Mouse (Mus musculus) neural tube, embryonic 11.5 days (tissue): ENCODE measurements around the gene Rbm43. TPM values are rescaled to one million over a fixed set of nuclear protein-coding genes. Genes with fewer than 3 reads are reported as not detected.

ENCODE experiments used
- ATAC-seq: fragments of 200-750 bp; cut with Nextera tagmentation; 2 replicates; pipeline ENCODE4 v1.8.0; 2017; ENCODE audit warnings: moderate number of reproducible peaks, mild to moderate bottlenecking, moderate TSS enrichment, moderate library complexity; ENCODE audit not compliant: insufficient read depth, low FRiP score, low TSS enrichment
- DNase-seq: peaks from one replicate; pipeline ENCODE4 v3.0.0-alpha.2; 2015; ENCODE audit warnings: low spot score
- H3K27ac ChIP-seq: fragments of 300-500 bp; sonication (generic); 2 replicates; pipeline ENCODE4 v1.5.1; 2014; ENCODE audit warnings: low read depth, mild to moderate bottlenecking, low read length
- H3K27me3 ChIP-seq: fragments of 300-500 bp; sonication (generic); 2 replicates; pipeline ENCODE4 v1.6.1; 2014; ENCODE audit warnings: mild to moderate bottlenecking, low read length, mixed read lengths; ENCODE audit not compliant: control insufficient read depth, insufficient read depth
- H3K36me3 ChIP-seq: fragments of 300-500 bp; sonication (generic); 2 replicates; pipeline ENCODE4 v1.6.1; 2014; ENCODE audit warnings: mild to moderate bottlenecking, low read length, moderate library complexity, mixed read lengths; ENCODE audit not compliant: control insufficient read depth, insufficient read depth
- H3K4me1 ChIP-seq: fragments of 300-500 bp; sonication (generic); 2 replicates; pipeline ENCODE4 v1.6.1; 2014; ENCODE audit warnings: low read length, mixed read lengths; ENCODE audit not compliant: control insufficient read depth, insufficient read depth
- H3K4me2 ChIP-seq: fragments of 300-500 bp; sonication (generic); 2 replicates; pipeline ENCODE4 v1.6.1; 2014; ENCODE audit warnings: low read depth, mild to moderate bottlenecking, moderate library complexity
- H3K4me3 ChIP-seq: fragments of 300-500 bp; sonication (generic); 2 replicates; pipeline ENCODE4 v1.5.1; 2014; ENCODE audit warnings: low read depth, low read length
- H3K9ac ChIP-seq: fragments of 300-500 bp; sonication (generic); 2 replicates; pipeline ENCODE4 v1.6.1; 2014; ENCODE audit warnings: mild to moderate bottlenecking, low read length
- H3K9me3 ChIP-seq: fragments of 300-500 bp; sonication (generic); 2 replicates; pipeline ENCODE4 v1.6.1; 2016; ENCODE audit warnings: low read length; ENCODE audit not compliant: control insufficient read depth
- WGBS: fragments of 180-500 bp; shearing (Covaris S2); extraction: QIAGEN DNeasy Blood & Tissue Kit; methylation state at CpG from one replicate; pipeline ENCODE4 v1.1.7; 2014; 5-methylcytosine and 5-hydroxymethylcytosine counted together
- polyA plus RNA-seq: library from polyadenylated mRNA; unstranded; fragments of >200 nt; fragmentation: Nextera tagmentation; extraction: Ambion mirVana; gene quantifications from 2 replicates; pipeline ENCODE4 v1.2.1, GENCODE M21; 2014

Gene Rbm43
- polyA plus RNA-seq, 1 experiment from 2014 or later, result 8.1 TPM

GRCm38 (mm10) chr2:51953648-51954204, 18.8 kb upstream of the Rbm43 start:
- Histone ChIP-seq H3K4me3 (no peak overlapping the region), H3K4me1 (no peaks in the 10 kb centered on the region), H3K4me2 (no peak overlapping the region), H3K27me3 (no peaks in the 10 kb centered on the region), H3K36me3 (no peaks in the 10 kb centered on the region), H3K9ac (no peak overlapping the region), H3K9me3 (no peaks in the 10 kb centered on the region), H3K27ac (no peak overlapping the region)
- DNase-seq, result no peak
- WGBS, result 90% methylated on average over 7 of the region's 7 CpGs
- no peak for ATAC-seq

GRCm38 (mm10) chr2:51950876-51951275, 15.9 kb upstream of the Rbm43 start:
- Histone ChIP-seq H3K4me1 (no peaks in the 10 kb centered on the region), H3K4me3 (no peak overlapping the region), H3K9me3 (no peaks in the 10 kb centered on the region), H3K27me3 (no peaks in the 10 kb centered on the region), H3K36me3 (no peaks in the 10 kb centered on the region), H3K4me2 (no peak overlapping the region), H3K27ac (no peak overlapping the region), H3K9ac (no peak overlapping the region)
- DNase-seq (no peak), ATAC-seq (no peak)
- WGBS, result 64% methylated on average over 1 of the region's 1 CpGs

GRCm38 (mm10) chr2:51948105-51948830, 13.3 kb upstream of the Rbm43 start:
- Histone ChIP-seq H3K4me1 (no peaks in the 10 kb centered on the region), H3K27ac (no peak overlapping the region), H3K4me3 (no peak overlapping the region), H3K9me3 (no peaks in the 10 kb centered on the region), H3K9ac (no peak overlapping the region), H3K4me2 (no peak overlapping the region), H3K36me3 (no peaks in the 10 kb centered on the region), H3K27me3 (no peaks in the 10 kb centered on the region)
- WGBS, result 82% methylated on average over 6 of the region's 6 CpGs
- DNase-seq (no peak), ATAC-seq (no peak)

GRCm38 (mm10) chr2:51945812-51946211, 10.8 kb upstream of the Rbm43 start:
- ATAC-seq, result no peak

GRCm38 (mm10) chr2:51941832-51942231, 6.9 kb upstream of the Rbm43 start:
- ATAC-seq (no peak), DNase-seq (no peak)
- Histone ChIP-seq H3K9ac (no peak overlapping the region), H3K27ac (no peak overlapping the region), H3K4me3 (no peak overlapping the region), H3K9me3 (no peaks in the 10 kb centered on the region), H3K4me2 (no peak overlapping the region), H3K27me3 (no peaks in the 10 kb centered on the region), H3K36me3 (no peaks in the 10 kb centered on the region), H3K4me1 (no peaks in the 10 kb centered on the region)
- 91% methylated on average over 7 of the region's 7 CpGs for WGBS

More at GRCm38 (mm10) chr2:51945812-51946211, 10.8 kb upstream of the Rbm43 start:
- Histone ChIP-seq H3K9me3 (no peaks in the 10 kb centered on the region), H3K27ac (no peak overlapping the region), H3K4me3 (no peak overlapping the region), H3K9ac (no peak overlapping the region), H3K4me1 (no peaks in the 10 kb centered on the region), H3K27me3 (no peaks in the 10 kb centered on the region), H3K36me3 (no peaks in the 10 kb centered on the region), H3K4me2 (no peak overlapping the region)
- 60% methylated on average over 2 of the region's 2 CpGs for WGBS
- no peak for DNase-seq

- Histone ChIP-seq H3K27ac (no peak overlapping the region), H3K9ac (no peak overlapping the region), H3K36me3 (no peaks in the 10 kb centered on the region), H3K4me1 (no peaks in the 10 kb centered on the region), H3K27me3 (no peaks in the 10 kb centered on the region), H3K9me3 (no peaks in the 10 kb centered on the region), H3K4me2 (no peak overlapping the region), H3K4me3 (no peak overlapping the region)
- 67% methylated on average over 3 of the region's 3 CpGs for WGBS
- DNase-seq, result no peak
- ATAC-seq, result no peak
Observed at GRCm38 (mm10) chr2:51938750-51939149, 3.8 kb upstream of the Rbm43 start.

- Histone ChIP-seq H3K4me1 (no peaks in the 10 kb centered on the region), H3K9ac (no peak overlapping the region), H3K27me3 (no peaks in the 10 kb centered on the region), H3K27ac (no peak overlapping the region), H3K9me3 (no peaks in the 10 kb centered on the region), H3K4me2 (no peak overlapping the region), H3K36me3 (no peaks in the 10 kb centered on the region), H3K4me3 (no peak overlapping the region)
- 79% methylated on average over 6 of the region's 6 CpGs for WGBS
- DNase-seq, result no peak
- no peak for ATAC-seq
Observed at GRCm38 (mm10) chr2:51937004-51937403, 2.0 kb upstream of the Rbm43 start.

- no peaks in the 10 kb centered on the region for H3K36me3 ChIP-seq
- ATAC-seq (no peak), DNase-seq (no peak)
- WGBS, result 92% methylated on average over 3 of the region's 3 CpGs
- H3K9me3 ChIP-seq, result no peaks in the 10 kb centered on the region
- H3K4me2 ChIP-seq, result no peak overlapping the region
- H3K4me3 ChIP-seq, result no peak overlapping the region
- H3K27ac ChIP-seq, result no peak overlapping the region
- H3K4me1 ChIP-seq, result no peaks in the 10 kb centered on the region
- H3K9ac ChIP-seq, result no peak overlapping the region
- no peaks in the 10 kb centered on the region for H3K27me3 ChIP-seq
Observed at GRCm38 (mm10) chr2:51936585-51936984, 1.6 kb upstream of the Rbm43 start.

GRCm38 (mm10) chr2:51935921-51936320, 958 bp upstream of the Rbm43 start:
- H3K4me3 ChIP-seq, result no peak overlapping the region
- H3K9ac ChIP-seq, result no peak overlapping the region
- DNase-seq (no peak), ATAC-seq (no peak)
- H3K9me3 ChIP-seq, result no peaks in the 10 kb centered on the region
- no peak overlapping the region for H3K4me2 ChIP-seq
- no peaks in the 10 kb centered on the region for H3K4me1 ChIP-seq
- H3K36me3 ChIP-seq, result no peaks in the 10 kb centered on the region
- 92% methylated on average over 7 of the region's 7 CpGs for WGBS
- no peak overlapping the region for H3K27ac ChIP-seq
- no peaks in the 10 kb centered on the region for H3K27me3 ChIP-seq
